Mouse (Mus musculus) G1E-ER4 (cell line): Measurements from ENCODE around the gene Fibp. TPM values are rescaled to one million over a fixed set of nuclear protein-coding genes. Genes with fewer than 3 reads are reported as not detected.

Experiments
- GATA1 ChIP-seq: IDR thresholded peaks from one replicate; pipeline ENCODE4 v1.8.0; 2012; ENCODE audit warnings: low read length, inconsistent platforms
- polyA plus RNA-seq: library from polyadenylated mRNA; stranded (reverse); fragments of >175 nt; gene quantifications from 2 replicates; pipeline ENCODE4 v1.2.3, GENCODE M21; 2012

The Fibp gene
- polyA plus RNA-seq, 1 experiment, result 12.1 TPM

- TF ChIP-seq GATA1, result no peak
These were observed 14.1 kb downstream of the Fibp start for GRCm38 (mm10) chr19:5474281-5475068.

GRCm38 (mm10) chr19:5475069-5475714 lies 14.8 kb downstream of the Fibp start:
- TF ChIP-seq GATA1, result no peak

GRCm38 (mm10) chr19:5477004-5477667 lies 16.7 kb downstream of the Fibp start:
- TF ChIP-seq GATA1, result no peak

GRCm38 (mm10) chr19:5477668-5478300 lies 17.4 kb downstream of the Fibp start:
- no peak for TF ChIP-seq GATA1

- TF ChIP-seq GATA1, result no peak
These were observed 19.6 kb downstream of the Fibp start for GRCm38 (mm10) chr19:5480016-5480415.

GRCm38 (mm10) chr19:5481398-5481797 lies 21.0 kb downstream of the Fibp start:
- TF ChIP-seq GATA1, result no peak

GRCm38 (mm10) chr19:5483386-5484359 lies 23.3 kb downstream of the Fibp start:
- TF ChIP-seq GATA1, result no peak

- TF ChIP-seq GATA1, result no peak
These were observed 24.1 kb downstream of the Fibp start for GRCm38 (mm10) chr19:5484496-5484895.

- no peak for TF ChIP-seq GATA1
These were observed 25.0 kb downstream of the Fibp start for GRCm38 (mm10) chr19:5485371-5485770.

- TF ChIP-seq GATA1, result no peak
These were observed 25.4 kb downstream of the Fibp start for GRCm38 (mm10) chr19:5485821-5486220.

- TF ChIP-seq GATA1, result no peak
These were observed 25.9 kb downstream of the Fibp start for GRCm38 (mm10) chr19:5486286-5486685.

GRCm38 (mm10) chr19:5486771-5487170 lies 26.4 kb downstream of the Fibp start:
- TF ChIP-seq GATA1, result no peak

- no peak for TF ChIP-seq GATA1
These were observed 27.5 kb downstream of the Fibp start, which contains the start of gene Mus81 for GRCm38 (mm10) chr19:5487768-5488550. TSS of gene Mus81 (minus strand) at chr19:5488402.
